Mouse (Mus musculus) bone marrow macrophage, adult 2 months (primary cell): Measurements from ENCODE around the gene Gzmk.

ENCODE experiments used
- CTCF ChIP-seq: IDR thresholded peaks from 2 replicates; pipeline ENCODE4 v1.5.1; 2012; ENCODE audit warnings: low read depth, mild to moderate bottlenecking, low read length, moderate library complexity
- POLR2A ChIP-seq: IDR thresholded peaks from 2 replicates; pipeline ENCODE4 v1.6.1; 2012; ENCODE audit warnings: mild to moderate bottlenecking, low read depth, low read length, borderline replicate concordance

DNA sequence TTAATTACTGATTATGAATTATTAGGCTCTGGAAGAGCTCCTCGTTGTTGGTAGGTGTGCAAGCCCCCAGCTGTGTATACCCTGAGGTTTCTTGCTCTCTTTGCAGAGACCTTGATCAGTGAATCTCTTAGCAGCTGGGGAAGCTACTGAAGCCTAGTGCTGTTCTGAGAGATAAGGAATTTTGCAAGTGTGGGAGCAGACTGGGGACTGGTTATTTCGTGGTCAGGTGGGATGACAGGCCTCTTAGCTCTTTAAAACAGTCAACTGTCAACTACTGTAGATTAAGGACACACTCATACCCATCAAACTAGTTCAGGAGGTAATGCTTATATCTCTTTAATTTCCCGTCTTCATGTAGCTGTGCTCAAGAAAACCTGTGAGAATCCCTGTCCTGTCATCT, 13.3 kb downstream of the Gzmk start:
- TF ChIP-seq CTCF (no peak), POLR2A (no peak)
